Mouse (Mus musculus): ENCODE measurements around the gene 2010111I01Rik.

- TF ChIP-seq CTCF (IDR thresholded peaks at IDR 0.05; ENCODE audit: low read depth) (no peak), EP300 (IDR thresholded peaks at IDR 0.05; ENCODE audit: low read depth) (no peak)
Observed at GRCm38 (mm10) chr13:62993543-62994477, 29.1 kb downstream of the 2010111I01Rik start.

All from liver, embryonic 14.5 days (tissue).